Mouse (Mus musculus): ENCODE data around the gene Wfdc10. TPM values are rescaled to one million over a fixed set of nuclear protein-coding genes. Genes with fewer than 3 reads are reported as not detected.

The Wfdc10 gene
- polyA plus RNA-seq, 1 experiment from 2014 or later = not detected

GRCm38 (mm10) chr2:164678848-164679625 lies 23.2 kb downstream of the Wfdc10 start:
- Histone ChIP-seq H3K4me3 (ENCODE audit: low read length) (peak overlapping the region; percentile 37), H3K9me3 (ENCODE audit: control insufficient read depth, low read length) (no peaks in the 10 kb centered on the region), H3K36me3 (ENCODE audit: control insufficient read depth, insufficient read depth, low read length) (no peaks in the 10 kb centered on the region), H3K27ac (ENCODE audit: low read depth, low read length) (no peak overlapping the region), H3K9ac (ENCODE audit: low read depth, low read length) (peak overlapping the region; percentile 44; the same call in 1 of the 2 replicates), H3K4me2 (ENCODE audit: low read length) (peak overlapping the region; percentile 61), H3K27me3 (replicated peaks; ENCODE audit: control insufficient read depth, insufficient read depth, low read length) (no peaks in the 10 kb centered on the region), H3K4me1 (ENCODE audit: control insufficient read depth, insufficient read depth, low read depth, low read length) (peaks cover 7% of the 10 kb centered on the region)
- WGBS = 22% methylated on average over 19 of the region's 19 CpGs
- ATAC-seq = peak; percentile 79

DNA sequence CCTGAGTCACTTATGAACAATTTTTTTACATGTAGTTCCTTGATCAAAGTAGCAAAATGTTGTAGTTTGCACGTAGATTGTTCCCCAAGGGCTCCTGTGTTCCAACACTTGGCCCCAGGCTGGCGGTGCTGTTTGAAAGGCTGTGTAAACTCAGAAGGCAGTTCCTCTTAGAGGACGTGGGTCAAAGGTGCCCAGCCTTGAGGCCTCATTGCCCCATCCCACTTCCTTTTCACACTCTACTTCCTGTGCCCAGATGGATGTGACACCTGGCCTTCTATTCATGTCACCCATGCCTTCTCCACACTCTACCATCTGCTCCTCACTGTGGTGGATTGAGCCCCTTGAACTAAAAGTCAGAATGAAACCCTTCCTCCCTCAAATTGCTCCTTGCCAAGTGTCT lies 24.1 kb downstream of the Wfdc10 start:
- no peak overlapping the region for H3K27ac ChIP-seq (ENCODE audit: low read depth, low read length)
- H3K27me3 ChIP-seq (replicated peaks; ENCODE audit: control insufficient read depth, insufficient read depth, low read length) = no peaks in the 10 kb centered on the region
- H3K36me3 ChIP-seq (ENCODE audit: control insufficient read depth, insufficient read depth, low read length) = no peaks in the 10 kb centered on the region
- no peak overlapping the region for H3K9ac ChIP-seq (ENCODE audit: low read depth, low read length)
- ATAC-seq = no peak
- H3K4me2 ChIP-seq (ENCODE audit: low read length) = no peak overlapping the region
- 64% methylated on average over 3 of the region's 3 CpGs for WGBS
- peaks cover 7% of the 10 kb centered on the region for H3K4me1 ChIP-seq (ENCODE audit: control insufficient read depth, insufficient read depth, low read depth, low read length)
- no peaks in the 10 kb centered on the region for H3K9me3 ChIP-seq (ENCODE audit: control insufficient read depth, low read length)
- no peak overlapping the region for H3K4me3 ChIP-seq (ENCODE audit: low read length)

DNA sequence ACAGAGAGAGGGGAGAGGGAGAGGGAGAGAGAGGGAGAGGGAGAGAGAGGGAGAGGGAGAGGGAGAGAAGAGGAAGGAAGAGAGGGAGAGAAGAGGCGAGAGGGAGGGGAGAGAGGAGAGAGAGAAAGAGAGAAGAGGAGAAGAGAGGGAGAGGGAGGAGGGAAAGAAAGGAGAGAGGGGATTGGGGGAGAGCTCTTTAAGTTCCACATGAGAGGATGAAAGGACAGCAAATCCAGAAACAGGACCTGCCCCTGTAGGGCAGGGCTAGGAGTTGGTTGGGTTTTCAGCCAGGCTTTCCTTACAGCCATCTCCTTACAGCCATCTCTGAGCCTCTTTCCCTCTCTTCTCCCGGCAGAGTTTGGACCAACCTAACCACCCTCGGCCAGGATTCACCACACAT lies 29.0 kb downstream of the Wfdc10 start, which contains the start of gene Wfdc13:
Gene Wfdc13 (plus strand): TSS at position 301 of the 400 bp plus-strand sequence.
- no peaks in the 10 kb centered on the region for H3K9me3 ChIP-seq (ENCODE audit: control insufficient read depth, low read length)
- no peak within 1 kb of the TSS for H3K9ac ChIP-seq (ENCODE audit: low read depth, low read length)
- H3K4me1 ChIP-seq (ENCODE audit: control insufficient read depth, insufficient read depth, low read depth, low read length) = no peaks in the 10 kb centered on the region
- ATAC-seq = no peak
- 80% methylated on average over 3 of the region's 3 CpGs for whole genome bisulfite sequencing
- no peaks in the 10 kb centered on the region for H3K27me3 ChIP-seq (replicated peaks; ENCODE audit: control insufficient read depth, insufficient read depth, low read length)
- H3K4me2 ChIP-seq (ENCODE audit: low read length) = no peak within 1 kb of the TSS
- H3K4me3 ChIP-seq (ENCODE audit: low read length) = no peak within 1 kb of the TSS
- no peaks in the 10 kb centered on the region for H3K36me3 ChIP-seq (ENCODE audit: control insufficient read depth, insufficient read depth, low read length)
- H3K27ac ChIP-seq (ENCODE audit: low read depth, low read length) = no peak within 1 kb of the TSS

GRCm38 (mm10) chr2:164698201-164698600 lies 42.4 kb downstream of the Wfdc10 start, which contains the start of gene Spint4:
Spint4 (plus strand) TSS chr2:164698501.
- H3K9ac ChIP-seq (ENCODE audit: low read depth, low read length) = no peak within 1 kb of the TSS

GRCm38 (mm10) chr2:164700959-164701358 lies 45.1 kb downstream of the Wfdc10 start:
- Histone ChIP-seq H3K4me2 (ENCODE audit: low read length) (no peak overlapping the region), H3K36me3 (ENCODE audit: control insufficient read depth, insufficient read depth, low read length) (no peaks in the 10 kb centered on the region), H3K4me1 (ENCODE audit: control insufficient read depth, insufficient read depth, low read depth, low read length) (no peaks in the 10 kb centered on the region), H3K27me3 (replicated peaks; ENCODE audit: control insufficient read depth, insufficient read depth, low read length) (no peaks in the 10 kb centered on the region), H3K27ac (ENCODE audit: low read depth, low read length) (no peak overlapping the region), H3K9ac (ENCODE audit: low read depth, low read length) (no peak overlapping the region), H3K9me3 (ENCODE audit: control insufficient read depth, low read length) (no peaks in the 10 kb centered on the region), H3K4me3 (ENCODE audit: low read length) (no peak overlapping the region)
- ATAC-seq = no peak
- 85% methylated on average over 5 of the region's 5 CpGs for WGBS

More at GRCm38 (mm10) chr2:164698201-164698600, 42.4 kb downstream of the Wfdc10 start, which contains the start of gene Spint4:
- H3K9me3 ChIP-seq (ENCODE audit: control insufficient read depth, low read length) = no peaks in the 10 kb centered on the region
- WGBS = 66% methylated on average over 4 of the region's 4 CpGs
- no peak within 1 kb of the TSS for H3K4me3 ChIP-seq (ENCODE audit: low read length)
- H3K27ac ChIP-seq (ENCODE audit: low read depth, low read length) = no peak within 1 kb of the TSS
- H3K27me3 ChIP-seq (replicated peaks; ENCODE audit: control insufficient read depth, insufficient read depth, low read length) = no peaks in the 10 kb centered on the region
- no peak within 1 kb of the TSS for H3K4me2 ChIP-seq (ENCODE audit: low read length)
- H3K4me1 ChIP-seq (ENCODE audit: control insufficient read depth, insufficient read depth, low read depth, low read length) = no peaks in the 10 kb centered on the region
- ATAC-seq = no peak
- no peaks in the 10 kb centered on the region for H3K36me3 ChIP-seq (ENCODE audit: control insufficient read depth, insufficient read depth, low read length)

- Histone ChIP-seq H3K9ac (ENCODE audit: low read depth, low read length) (no peak overlapping the region), H3K27me3 (replicated peaks; ENCODE audit: control insufficient read depth, insufficient read depth, low read length) (no peaks in the 10 kb centered on the region), H3K9me3 (ENCODE audit: control insufficient read depth, low read length) (no peaks in the 10 kb centered on the region), H3K4me1 (ENCODE audit: control insufficient read depth, insufficient read depth, low read depth, low read length) (no peaks in the 10 kb centered on the region), H3K4me2 (ENCODE audit: low read length) (no peak overlapping the region), H3K36me3 (ENCODE audit: control insufficient read depth, insufficient read depth, low read length) (no peaks in the 10 kb centered on the region), H3K4me3 (ENCODE audit: low read length) (no peak overlapping the region), H3K27ac (ENCODE audit: low read depth, low read length) (no peak overlapping the region)
- 92% methylated on average over 5 of the region's 5 CpGs for WGBS
- no peak for ATAC-seq
Measured at GRCm38 (mm10) chr2:164701761-164702160, 45.9 kb downstream of the Wfdc10 start.

DNA sequence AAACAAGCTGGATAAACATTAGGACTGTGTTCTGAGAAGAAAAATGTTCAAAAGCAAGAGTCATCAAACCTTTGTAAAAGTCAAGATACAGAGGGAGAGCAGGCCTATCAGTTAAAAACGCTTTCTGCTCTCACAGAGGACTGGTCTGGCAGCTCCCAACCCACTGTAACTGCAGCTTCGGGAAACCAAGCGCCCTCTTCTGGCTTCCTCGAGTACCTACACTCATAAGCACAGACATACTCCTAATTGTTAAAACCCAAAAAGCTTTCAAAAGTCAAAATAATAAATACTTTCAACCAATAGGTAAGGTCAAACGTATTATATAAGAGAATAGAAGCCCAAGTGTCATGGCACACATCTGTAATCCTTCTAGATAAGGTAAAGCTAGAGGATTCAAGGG lies 48.4 kb downstream of the Wfdc10 start:
- H3K4me2 ChIP-seq (ENCODE audit: low read length) = no peak overlapping the region
- H3K27me3 ChIP-seq (replicated peaks; ENCODE audit: control insufficient read depth, insufficient read depth, low read length) = no peaks in the 10 kb centered on the region
- no peaks in the 10 kb centered on the region for H3K4me1 ChIP-seq (ENCODE audit: control insufficient read depth, insufficient read depth, low read depth, low read length)
- no peak overlapping the region for H3K9ac ChIP-seq (ENCODE audit: low read depth, low read length)
- no peaks in the 10 kb centered on the region for H3K9me3 ChIP-seq (ENCODE audit: control insufficient read depth, low read length)
- H3K36me3 ChIP-seq (ENCODE audit: control insufficient read depth, insufficient read depth, low read length) = no peaks in the 10 kb centered on the region
- 80% methylated on average over 5 of the region's 5 CpGs for WGBS
- no peak for ATAC-seq
- H3K27ac ChIP-seq (ENCODE audit: low read depth, low read length) = no peak overlapping the region
- H3K4me3 ChIP-seq (ENCODE audit: low read length) = no peak overlapping the region

GRCm38 (mm10) chr2:164705328-164705727 lies 49.5 kb downstream of the Wfdc10 start:
- 90% methylated on average over 6 of the region's 6 CpGs for WGBS
- ATAC-seq = no peak

DNA sequence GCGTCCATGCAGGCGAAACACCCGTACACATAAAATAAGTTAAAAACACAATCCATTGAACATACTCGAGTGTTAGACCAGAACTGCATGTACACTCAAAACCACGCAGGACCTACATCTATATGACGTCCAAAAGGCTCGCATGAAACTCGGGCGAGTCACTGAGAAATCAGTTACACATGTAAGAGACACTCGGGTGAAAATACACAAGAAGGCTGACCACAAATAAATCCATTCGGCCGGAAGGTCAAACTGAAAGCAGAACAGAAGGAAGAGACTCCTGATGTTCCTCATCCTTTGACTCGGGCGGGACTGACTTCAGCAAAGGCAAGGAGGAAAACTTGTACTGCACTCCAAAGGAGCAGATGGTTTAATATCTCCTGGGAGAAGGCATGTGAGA lies 50.1 kb downstream of the Wfdc10 start:
- Histone ChIP-seq H3K4me2 (ENCODE audit: low read length) (no peak overlapping the region), H3K9me3 (ENCODE audit: control insufficient read depth, low read length) (no peaks in the 10 kb centered on the region), H3K9ac (ENCODE audit: low read depth, low read length) (no peak overlapping the region), H3K36me3 (ENCODE audit: control insufficient read depth, insufficient read depth, low read length) (no peaks in the 10 kb centered on the region), H3K4me1 (ENCODE audit: control insufficient read depth, insufficient read depth, low read depth, low read length) (no peaks in the 10 kb centered on the region), H3K27ac (ENCODE audit: low read depth, low read length) (no peak overlapping the region), H3K4me3 (ENCODE audit: low read length) (no peak overlapping the region), H3K27me3 (replicated peaks; ENCODE audit: control insufficient read depth, insufficient read depth, low read length) (no peaks in the 10 kb centered on the region)
- WGBS = 92% methylated on average over 14 of the region's 14 CpGs
- no peak for ATAC-seq

More at GRCm38 (mm10) chr2:164705328-164705727, 49.5 kb downstream of the Wfdc10 start:
- H3K36me3 ChIP-seq (ENCODE audit: control insufficient read depth, insufficient read depth, low read length) = no peaks in the 10 kb centered on the region
- no peak overlapping the region for H3K4me3 ChIP-seq (ENCODE audit: low read length)
- no peaks in the 10 kb centered on the region for H3K4me1 ChIP-seq (ENCODE audit: control insufficient read depth, insufficient read depth, low read depth, low read length)
- H3K4me2 ChIP-seq (ENCODE audit: low read length) = no peak overlapping the region
- H3K27ac ChIP-seq (ENCODE audit: low read depth, low read length) = no peak overlapping the region
- H3K9ac ChIP-seq (ENCODE audit: low read depth, low read length) = no peak overlapping the region
- no peaks in the 10 kb centered on the region for H3K9me3 ChIP-seq (ENCODE audit: control insufficient read depth, low read length)
- no peaks in the 10 kb centered on the region for H3K27me3 ChIP-seq (replicated peaks; ENCODE audit: control insufficient read depth, insufficient read depth, low read length)

Measured in hindbrain, embryonic 16.5 days (tissue).